In the genomic region with DNA sequence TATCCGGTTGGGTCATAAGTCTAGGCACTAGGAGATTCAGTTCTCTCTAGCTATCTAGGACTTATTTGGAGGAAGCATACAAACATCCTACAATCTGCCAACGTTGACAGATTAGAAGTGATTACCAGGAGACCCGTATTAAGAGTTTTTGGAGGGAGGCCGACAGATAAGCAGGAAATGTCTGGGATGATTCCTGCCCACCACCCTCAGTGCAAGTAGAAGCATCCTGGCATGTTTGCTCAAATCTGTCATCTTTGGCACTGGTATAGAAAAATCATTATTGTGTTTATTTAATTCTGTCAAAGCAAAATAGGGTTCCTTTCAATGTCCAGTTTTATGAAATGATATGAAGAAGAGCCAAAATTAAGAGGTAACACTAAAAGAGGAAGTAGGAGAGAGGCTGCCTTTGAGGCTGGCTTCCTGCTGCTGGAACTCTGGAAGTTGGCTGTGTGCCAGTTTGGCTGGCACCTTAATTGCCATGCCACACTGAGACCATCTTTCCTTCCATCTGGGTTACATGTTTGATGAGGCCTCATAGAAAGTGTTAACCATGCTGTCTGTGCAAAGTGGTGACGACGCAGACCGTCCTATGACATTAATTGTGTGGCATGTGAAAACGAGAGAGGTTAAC, we compare ENCODE assay signal across 11 mouse cellular contexts.
DNase-seq lines count a peak whose midpoint lies in the region; ATAC-seq and TF ChIP-seq lines count a peak whose summit lies in the region.
"Had no signal": no experiment of that assay in that cellular context is flagged by ENCODE, and none has a peak within 500 bp of the region (broad histone marks: within the 10 kb centered on the region; RNA-seq: fewer than 3 reads in every experiment).

No protein-coding gene starts in this region.

- no peaks in the 10 kb centered on the region for H3K36me3 ChIP-seq in heart, embryonic 10.5 days
- H3K36me3 ChIP-seq in heart, embryonic 12.5 days, result no peaks in the 10 kb centered on the region
- H3K36me3 ChIP-seq in midbrain, postnatal 0 days (ENCODE audit: insufficient read depth, low read length), result no peaks in the 10 kb centered on the region
- H3K36me3 ChIP-seq in midbrain, embryonic 10.5 days, result no peaks in the 10 kb centered on the region
- H3K36me3 ChIP-seq: liver, embryonic 13.5 days; neural tube, embryonic 12.5 days had no signal

- H3K27ac ChIP-seq in heart, embryonic 10.5 days, result no peak overlapping the region
- no peak overlapping the region for H3K27ac ChIP-seq in heart, embryonic 12.5 days (ENCODE audit: poor library complexity, severe bottlenecking)
- H3K27ac ChIP-seq in midbrain, postnatal 0 days (ENCODE audit: low read depth, low read length), result no peak overlapping the region
- no peak overlapping the region for H3K27ac ChIP-seq in midbrain, embryonic 10.5 days (replicated peaks)
- H3K27ac ChIP-seq in left cerebral cortex, adult 2 months, result no peak overlapping the region
- H3K27ac ChIP-seq: liver, embryonic 13.5 days; neural tube, embryonic 12.5 days had no signal

- H3K4me1 ChIP-seq in heart, embryonic 10.5 days, result 0 out of 2 replicates have a peak, but pooled peaks cover 8% of the 10 kb centered on the region
- H3K4me1 ChIP-seq in heart, embryonic 12.5 days (replicated peaks), result peaks cover 12% of the 10 kb centered on the region
- H3K4me1 ChIP-seq in midbrain, postnatal 0 days (ENCODE audit: insufficient read depth, low read length), result no peaks in the 10 kb centered on the region
- H3K4me1 ChIP-seq in midbrain, embryonic 10.5 days, result no peaks in the 10 kb centered on the region
- H3K4me1 ChIP-seq: liver, embryonic 13.5 days had no signal

- no peak for ATAC-seq in heart, embryonic 12.5 days (ENCODE audit: insufficient number of reproducible peaks, low FRiP score)
- no peak for ATAC-seq in midbrain, postnatal 0 days (ENCODE audit: low FRiP score)

- no peak for TF ChIP-seq CTCF in midbrain, postnatal 0 days (IDR thresholded peaks at IDR 0.05)
- TF ChIP-seq CTCF in left cerebral cortex, adult 2 months (IDR thresholded peaks at IDR 0.05), result no peak

- H3K4me2 ChIP-seq in heart, embryonic 12.5 days, result no peak overlapping the region
- no peak overlapping the region for H3K4me2 ChIP-seq in midbrain, postnatal 0 days (ENCODE audit: low read depth, low read length, poor library complexity, severe bottlenecking)
- H3K4me2 ChIP-seq: liver, embryonic 13.5 days; neural tube, embryonic 12.5 days had no signal

- no peak overlapping the region for H3K9ac ChIP-seq in heart, embryonic 12.5 days
- H3K9ac ChIP-seq in midbrain, postnatal 0 days (replicated peaks; ENCODE audit: low read length, poor library complexity, severe bottlenecking), result no peak overlapping the region
- H3K9ac ChIP-seq: liver, embryonic 13.5 days; neural tube, embryonic 12.5 days had no signal

- 63% methylated on average over 8 of the region's 8 CpGs for WGBS in heart, embryonic 10.5 days
- WGBS in heart, embryonic 12.5 days, result 57% methylated on average over 8 of the region's 8 CpGs
- 62% methylated on average over 8 of the region's 8 CpGs for WGBS in midbrain, postnatal 0 days
- 89% methylated on average over 8 of the region's 8 CpGs for WGBS in midbrain, embryonic 10.5 days

- intact Hi-C loops in left cerebral cortex, adult 2 months (cut with DNase I), result loop anchor here (2.0 kb wide), 1 partner anchor 79 kb away; no protein-coding TSS in a partner anchor

- no peak overlapping the region for H3K4me3 ChIP-seq in heart, embryonic 10.5 days
- H3K4me3 ChIP-seq in heart, embryonic 12.5 days, result no peak overlapping the region
- H3K4me3 ChIP-seq in midbrain, postnatal 0 days (ENCODE audit: low read depth, low read length), result no peak overlapping the region
- H3K4me3 ChIP-seq in midbrain, embryonic 10.5 days, result no peak overlapping the region
- H3K4me3 ChIP-seq in left cerebral cortex, adult 2 months, result no peak overlapping the region
- H3K4me3 ChIP-seq: erythroblast, embryonic 14.5 days; liver, embryonic 13.5 days; neural tube, embryonic 12.5 days had no signal

- H3K27me3 ChIP-seq in heart, embryonic 10.5 days (ENCODE audit: insufficient read depth, poor library complexity, severe bottlenecking), result no peaks in the 10 kb centered on the region
- no peaks in the 10 kb centered on the region for H3K27me3 ChIP-seq in heart, embryonic 12.5 days (replicated peaks)
- no peaks in the 10 kb centered on the region for H3K27me3 ChIP-seq in midbrain, postnatal 0 days (ENCODE audit: insufficient read depth, low read length)
- H3K27me3 ChIP-seq in midbrain, embryonic 10.5 days (ENCODE audit: low read depth, poor library complexity, severe bottlenecking), result no peaks in the 10 kb centered on the region
- H3K27me3 ChIP-seq: liver, embryonic 13.5 days; neural tube, embryonic 12.5 days had no signal

- H3K9me3 ChIP-seq in heart, embryonic 10.5 days, result no peaks in the 10 kb centered on the region
- no peaks in the 10 kb centered on the region for H3K9me3 ChIP-seq in heart, embryonic 12.5 days (replicated peaks)
- H3K9me3 ChIP-seq in midbrain, postnatal 0 days (ENCODE audit: low read length), result no peaks in the 10 kb centered on the region
- no peaks in the 10 kb centered on the region for H3K9me3 ChIP-seq in midbrain, embryonic 10.5 days (replicated peaks)
- H3K9me3 ChIP-seq: liver, embryonic 13.5 days; neural tube, embryonic 12.5 days had no signal

- peak; percentile 59 for DNase-seq in heart, embryonic 10.5 days (ENCODE audit: low spot score)
- peak; percentile 87 for DNase-seq in midbrain, postnatal 0 days (ENCODE audit: low spot score)
- no peak for DNase-seq in midbrain, embryonic 10.5 days (ENCODE audit: low spot score)
- DNase-seq in cerebellum, postnatal 14 days, result peak; percentile 89 to 90
- peak; percentile 31 to 69 for DNase-seq in lung, postnatal 4 days
- DNase-seq in ovary, postnatal 10 days (ENCODE audit: low spot score), result no peak
- DNase-seq in left cerebral cortex, adult 2 months (ENCODE audit: extremely low spot score in 1 of 2, low spot score in 2 of 2), result no peak
- DNase-seq: liver, embryonic 13.5 days had no signal

Comparison
In these comparisons a context has a peak if more than half of its experiments do, and no peak if none do; other contexts are left out.
1. DNase-seq: peak in heart, embryonic 10.5 days (single experiment), midbrain, postnatal 0 days (single experiment), cerebellum, postnatal 14 days (2 of 2) and lung, postnatal 4 days (2 of 2); none in midbrain, embryonic 10.5 days (single experiment), ovary, postnatal 10 days (single experiment) and left cerebral cortex, adult 2 months (0 of 2).